Comparison of ENCODE assay signal across 9 mouse cellular contexts in genomic region chr11:46077732-46078375, GRCm38 (mm10). TPM values are rescaled to one million over a fixed set of nuclear protein-coding genes. Genes with fewer than 3 reads are reported as not detected.
DNase-seq lines count a peak whose midpoint lies in the region; ATAC-seq and TF ChIP-seq lines count a peak whose summit lies in the region.
"Had no signal": no experiment of that assay in that cellular context is flagged by ENCODE, and none has a peak within 500 bp of the region (broad histone marks: within the 10 kb centered on the region; RNA-seq: fewer than 3 reads in every experiment).

No protein-coding gene starts in this region.

- 65% methylated on average over 7 of the region's 7 CpGs for WGBS in lung, postnatal 0 days
- 47% methylated on average over 7 of the region's 7 CpGs for WGBS in lung, adult 2 months

- no peak overlapping the region for H3K27ac ChIP-seq in lung, postnatal 0 days (ENCODE audit: low read length)
- H3K27ac ChIP-seq: limb, embryonic 10.5 days had no signal

- no peak overlapping the region for H3K4me3 ChIP-seq in lung, postnatal 0 days (ENCODE audit: low read depth, low read length)
- H3K4me3 ChIP-seq in lung, adult 2 months (replicated peaks; ENCODE audit: extremely low read depth, low read depth, low read length) = no peak overlapping the region
- H3K4me3 ChIP-seq: limb, embryonic 10.5 days had no signal

- no peaks in the 10 kb centered on the region for H3K9me3 ChIP-seq in lung, postnatal 0 days (ENCODE audit: low read length)
- H3K9me3 ChIP-seq: limb, embryonic 10.5 days had no signal

- no peak overlapping the region for H3K4me2 ChIP-seq in lung, postnatal 0 days (replicated peaks; ENCODE audit: low read depth, low read length)

- no peak overlapping the region for H3K9ac ChIP-seq in lung, postnatal 0 days (replicated peaks; ENCODE audit: low read depth)

- no peaks in the 10 kb centered on the region for H3K36me3 ChIP-seq in lung, postnatal 0 days (ENCODE audit: insufficient read depth, low read length)

- TF ChIP-seq CTCF in lung, postnatal 0 days (IDR thresholded peaks at IDR 0.05) = peak; percentile 33; the same call in 1 of the 2 replicates
- TF ChIP-seq CTCF in lung, adult 2 months (IDR thresholded peaks at IDR 0.05; ENCODE audit: insufficient read depth, low read length) = no peak

- peak; percentile 38 for DNase-seq in adrenal gland, postnatal 10 days
- no peak for DNase-seq in adrenal gland, adult 18-20 months (ENCODE audit: low spot score in 2 of 2)
- DNase-seq in lung, postnatal 0 days (ENCODE audit: low spot score) = peak; percentile 49
- no peak for DNase-seq in lung, adult 2 months
- DNase-seq in liver = peak; percentile 89
- DNase-seq in yolk sac, embryonic 10.5 days (ENCODE audit: low spot score) = peak; percentile 52
- DNase-seq in layer of hippocampus, adult 9-10 months (ENCODE audit: low spot score) = no peak

- peak; percentile 59 for ATAC-seq in lung, postnatal 0 days
- no peak for ATAC-seq in cerebellum, adult (ENCODE audit: insufficient number of reproducible peaks, low FRiP score, low TSS enrichment)

- TF ChIP-seq POLR2A in lung, adult 2 months (IDR thresholded peaks at IDR 0.05; ENCODE audit: borderline replicate concordance, extremely low read depth, low read depth, low read length) = no peak

- peak; percentile 62; the same call in 1 of the 2 replicates for TF ChIP-seq EP300 in lung, postnatal 0 days (IDR thresholded peaks at IDR 0.05)

- H3K27me3 ChIP-seq in lung, postnatal 0 days (replicated peaks; ENCODE audit: insufficient read depth, low read length) = no peaks in the 10 kb centered on the region

- H3K4me1 ChIP-seq in lung, postnatal 0 days (ENCODE audit: insufficient read depth, low read depth, low read length) = peaks cover 3% of the 10 kb centered on the region; the same call in 1 of the 2 replicates
- H3K4me1 ChIP-seq in lung, adult 2 months (ENCODE audit: control insufficient read depth, insufficient read depth, low read length) = peaks cover 22% of the 10 kb centered on the region

RNA-seq across cellular contexts. Expression of gene Adam19, which starts 22.1 kb away (rescaled TPM):
- 10 to 100 TPM; 15.5 to 25.3 TPM for total RNA-seq in adrenal gland, postnatal 10 days (2021)
- total RNA-seq in adrenal gland, adult 18-20 months (2021) = 1 to 10 TPM; 1.5 to 3.5 TPM
- 11.4 and 12.4 TPM in 2 replicates for polyA plus RNA-seq in lung, postnatal 0 days (2015; fragmentation: Nextera tagmentation; extraction: Ambion mirVana)
- 24.3 and 29.4 TPM in 2 replicates for polyA plus RNA-seq in lung, adult 2 months (2012; rRNA removed)

RNA-seq across cellular contexts. Expression of gene Gm12166, which starts 25.7 kb away (rescaled TPM):
- total RNA-seq in adrenal gland, postnatal 10 days (2021) = 1 to 10 TPM; 4.0 to 4.6 TPM
- 1 to 10 TPM; 3.1 to 3.3 TPM for total RNA-seq in adrenal gland, adult 18-20 months (2021)
- 8.0 and 8.3 TPM in 2 replicates for polyA plus RNA-seq in lung, postnatal 0 days (2015; fragmentation: Nextera tagmentation; extraction: Ambion mirVana)
- 16.8 and 19.8 TPM in 2 replicates for polyA plus RNA-seq in lung, adult 2 months (2012; rRNA removed)

Comparison
In these comparisons a context has a peak if more than half of its experiments do, and no peak if none do; other contexts are left out.
1. DNase-seq: peak in adrenal gland, postnatal 10 days (single experiment), lung, postnatal 0 days (single experiment), liver (single experiment) and yolk sac, embryonic 10.5 days (single experiment); none in adrenal gland, adult 18-20 months (0 of 2), lung, adult 2 months (single experiment) and layer of hippocampus, adult 9-10 months (single experiment).